Mouse (Mus musculus): ENCODE measurements around the gene Dtymk. TPM values are rescaled to one million over a fixed set of nuclear protein-coding genes. Genes with fewer than 3 reads are reported as not detected.
"Not testable (repeated sequence)": the region's sequence is repeated elsewhere in the genome, so short reads cannot be mapped to it uniquely, and the experiment has no call there.

The Dtymk gene
- polyA plus RNA-seq (2016; fragmentation: Nextera tagmentation; extraction: Ambion mirVana): 272 and 277 TPM in 2 replicates

DNA sequence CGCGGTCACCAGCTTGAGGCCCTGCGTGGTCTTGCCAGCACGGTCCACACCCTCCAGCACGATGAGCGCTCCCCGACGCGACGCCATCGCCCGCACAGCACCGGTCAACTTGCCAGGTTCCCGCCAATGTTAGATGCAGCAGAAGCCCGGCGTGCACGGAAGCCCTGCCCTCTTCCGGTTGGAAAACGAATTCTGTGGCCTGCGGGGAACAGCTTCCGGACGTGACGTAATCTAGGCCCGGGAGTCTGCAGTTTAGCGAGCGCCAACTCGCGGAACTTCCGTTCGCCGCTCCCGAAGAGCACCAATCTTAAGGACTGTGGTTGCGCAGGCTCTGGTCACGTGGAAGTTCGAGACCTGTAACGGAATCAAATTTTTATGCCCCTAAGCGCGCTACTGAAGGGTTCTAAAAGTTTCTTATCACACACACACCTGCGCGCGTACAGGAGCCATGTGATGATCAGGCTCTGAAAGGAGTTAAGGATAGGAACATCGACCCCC, at the start of gene Dtymk:
TSS of gene Dtymk (minus strand) at position 194 of the 498 bp plus-strand sequence.
- H3K36me3 ChIP-seq: peaks cover 34% of the 10 kb centered on the region
- H3K4me2 ChIP-seq (replicated peaks): peak within 1 kb of the TSS; percentile 72
- peak within 1 kb of the TSS; percentile 78 for H3K4me3 ChIP-seq
- H3K9me3 ChIP-seq: no peaks in the 10 kb centered on the region
- peak within 1 kb of the TSS; percentile 76 for H3K9ac ChIP-seq
- under 1% methylated on average over 42 of the region's 42 CpGs for WGBS
- peaks cover 26% of the 10 kb centered on the region for H3K4me1 ChIP-seq
- ATAC-seq (ENCODE audit: insufficient number of reproducible peaks, insufficient read depth, low FRiP score, low TSS enrichment): peak; percentile 32
- no peaks in the 10 kb centered on the region for H3K27me3 ChIP-seq
- H3K27ac ChIP-seq: peak within 1 kb of the TSS; percentile 86

DNA sequence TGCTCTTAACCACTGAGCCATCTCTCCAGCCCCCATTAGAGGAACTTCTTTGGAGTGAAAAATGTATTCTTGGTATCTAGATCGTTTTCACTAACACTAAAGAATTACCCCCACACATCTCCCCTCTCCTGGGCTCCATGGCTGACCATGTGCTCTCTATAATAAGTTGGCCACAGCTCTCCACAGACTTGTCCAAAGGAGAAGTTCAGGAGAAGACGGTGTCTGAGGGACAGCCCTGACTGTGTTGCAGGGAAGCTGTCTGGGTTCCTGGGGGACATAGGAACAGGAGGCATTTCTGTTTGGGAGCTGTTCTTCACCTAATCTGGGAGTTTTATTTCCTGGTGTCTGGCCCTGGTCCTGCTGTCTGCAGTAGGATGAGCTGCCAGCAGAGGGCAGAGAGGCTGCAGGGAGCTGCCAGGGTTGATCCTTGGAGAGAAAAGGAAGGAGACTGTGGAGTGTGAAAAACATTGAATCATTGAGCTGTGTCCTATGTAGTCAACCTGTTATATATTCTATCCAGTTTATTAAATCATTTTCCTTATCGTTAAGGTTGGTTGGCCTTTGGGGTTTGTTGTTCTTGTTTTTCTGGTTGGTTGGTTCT, 44.1 kb upstream of the Dtymk start:
- H3K4me1 ChIP-seq; H3K4me2 ChIP-seq (replicated peaks); H3K4me3 ChIP-seq; H3K9ac ChIP-seq; H3K27me3 ChIP-seq; ATAC-seq (ENCODE audit: insufficient number of reproducible peaks, insufficient read depth, low FRiP score, low TSS enrichment); H3K9me3 ChIP-seq; H3K27ac ChIP-seq; H3K36me3 ChIP-seq: not testable (repeated sequence)
- WGBS: 89% methylated on average over 2 of the region's 3 CpGs

DNA sequence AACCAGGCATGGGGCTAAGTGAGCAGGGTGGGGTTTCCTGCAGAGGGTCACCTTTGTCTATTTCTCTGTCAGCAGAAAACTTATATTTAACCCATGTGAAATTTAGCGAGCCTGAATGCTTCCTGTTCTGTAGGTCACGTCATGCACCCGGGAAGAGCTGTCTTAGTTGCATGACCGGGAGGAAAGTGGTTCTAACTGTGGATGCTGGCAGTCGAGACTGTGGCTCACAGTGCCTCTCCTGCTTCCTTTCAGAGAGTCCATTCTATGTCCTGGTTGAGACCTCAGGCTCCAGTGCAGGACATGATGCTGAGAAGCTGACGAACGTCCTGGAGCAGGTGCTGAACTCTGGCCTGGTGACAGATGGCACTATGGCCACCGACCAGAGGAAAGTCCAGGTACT, 36.8 kb upstream of the Dtymk start:
- not testable (repeated sequence) for H3K4me2 ChIP-seq (replicated peaks); H3K9ac ChIP-seq; H3K27ac ChIP-seq; H3K27me3 ChIP-seq; H3K4me3 ChIP-seq; H3K4me1 ChIP-seq; ATAC-seq (ENCODE audit: insufficient number of reproducible peaks, insufficient read depth, low FRiP score, low TSS enrichment); H3K9me3 ChIP-seq
- 80% methylated on average over 7 of the region's 8 CpGs for whole genome bisulfite sequencing
- H3K36me3 ChIP-seq: peaks cover 24% of the 10 kb centered on the region

DNA sequence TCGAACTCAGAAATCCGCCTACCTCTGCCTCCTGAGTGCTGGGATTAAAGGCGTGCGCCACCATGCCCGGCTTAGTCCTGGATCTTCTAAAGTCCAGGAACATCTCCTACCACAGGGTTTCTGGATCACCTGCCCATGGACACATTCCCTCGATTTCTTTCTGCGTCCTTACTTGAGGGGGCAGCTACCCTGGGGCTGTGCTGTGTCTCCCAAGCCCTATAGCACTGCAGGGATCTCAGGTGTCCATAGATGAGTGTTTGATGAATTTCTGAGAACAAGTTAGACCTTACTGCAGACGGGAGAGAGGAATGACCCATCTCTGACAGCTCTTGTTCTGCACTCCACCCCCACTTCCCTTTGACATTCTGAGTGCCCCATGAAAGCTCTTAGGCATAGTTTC, 35.6 kb upstream of the Dtymk start:
- H3K4me3 ChIP-seq: no peak overlapping the region
- WGBS: 94% methylated on average over 8 of the region's 8 CpGs
- no peak for ATAC-seq (ENCODE audit: insufficient number of reproducible peaks, insufficient read depth, low FRiP score, low TSS enrichment)
- H3K9me3 ChIP-seq: no peaks in the 10 kb centered on the region
- no peak overlapping the region for H3K9ac ChIP-seq
- no peaks in the 10 kb centered on the region for H3K27me3 ChIP-seq
- no peak overlapping the region for H3K4me2 ChIP-seq (replicated peaks)
- no peak overlapping the region for H3K27ac ChIP-seq
- no peaks in the 10 kb centered on the region for H3K4me1 ChIP-seq
- peaks cover 24% of the 10 kb centered on the region for H3K36me3 ChIP-seq

DNA sequence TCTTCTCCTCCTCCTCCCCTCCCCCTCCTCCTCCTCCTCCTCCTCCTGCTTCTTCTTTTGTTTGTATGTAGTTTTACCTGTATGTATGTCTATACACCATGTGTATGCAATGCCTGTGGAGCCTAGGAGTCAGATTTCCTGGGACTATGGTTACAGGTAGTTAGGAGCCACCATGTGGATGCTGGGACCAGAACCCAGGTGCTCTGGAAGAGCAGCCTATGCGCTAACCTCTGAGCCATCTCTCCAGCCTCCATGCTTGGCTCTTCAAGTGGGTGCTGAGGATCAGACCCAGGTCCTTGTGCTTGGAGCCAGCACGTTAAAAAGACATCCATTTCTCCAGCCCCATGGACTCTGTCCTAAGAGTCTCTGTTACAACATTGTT, 34.8 kb upstream of the Dtymk start:
- H3K4me1 ChIP-seq: no peaks in the 10 kb centered on the region
- H3K9me3 ChIP-seq: no peaks in the 10 kb centered on the region
- no peak overlapping the region for H3K4me3 ChIP-seq
- H3K27ac ChIP-seq: no peak overlapping the region
- H3K9ac ChIP-seq: no peak overlapping the region
- WGBS: 83% methylated on average over 2 of the region's 2 CpGs
- peaks cover 24% of the 10 kb centered on the region for H3K36me3 ChIP-seq
- H3K27me3 ChIP-seq: no peaks in the 10 kb centered on the region
- ATAC-seq (ENCODE audit: insufficient number of reproducible peaks, insufficient read depth, low FRiP score, low TSS enrichment): no peak
- no peak overlapping the region for H3K4me2 ChIP-seq (replicated peaks)

DNA sequence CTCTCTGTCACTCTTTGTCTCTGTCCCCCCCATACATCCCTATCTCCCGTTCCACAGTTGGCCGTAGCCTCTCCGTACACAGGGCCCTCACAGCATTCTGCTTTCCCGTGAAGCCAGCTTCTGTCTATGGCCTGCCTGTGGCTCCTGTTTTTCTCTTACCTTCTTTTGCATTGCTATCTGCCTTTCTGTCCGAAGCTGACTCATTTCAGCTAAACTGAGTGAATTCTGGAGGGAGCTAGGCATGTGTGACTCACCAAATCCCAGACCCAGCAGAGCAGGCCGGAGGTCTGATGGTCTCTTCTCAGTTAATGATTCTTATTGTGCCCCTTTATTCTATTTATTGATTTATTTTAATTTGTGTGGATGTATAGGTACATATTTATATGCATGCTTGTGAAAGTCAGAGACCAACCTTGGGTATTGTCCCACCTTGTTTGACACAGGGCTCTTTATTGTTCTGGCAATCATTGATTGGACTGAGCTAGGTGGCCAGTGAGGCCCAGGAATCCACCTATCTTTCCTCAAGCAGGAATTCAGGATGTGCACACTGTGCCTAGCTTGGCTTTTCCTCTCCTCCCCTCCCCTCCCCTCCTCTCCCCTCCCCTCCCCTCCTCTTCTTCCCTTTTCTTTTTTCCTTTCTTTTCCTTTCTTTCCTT, 34.3 kb upstream of the Dtymk start:
- Histone ChIP-seq H3K4me1 (no peaks in the 10 kb centered on the region), H3K27me3 (no peaks in the 10 kb centered on the region), H3K36me3 (peaks cover 24% of the 10 kb centered on the region), H3K4me2 (replicated peaks) (no peak overlapping the region), H3K9ac (no peak overlapping the region), H3K27ac (no peak overlapping the region), H3K4me3 (no peak overlapping the region), H3K9me3 (no peaks in the 10 kb centered on the region)
- WGBS: 88% methylated on average over 6 of the region's 6 CpGs
- ATAC-seq (ENCODE audit: insufficient number of reproducible peaks, insufficient read depth, low FRiP score, low TSS enrichment): no peak

DNA sequence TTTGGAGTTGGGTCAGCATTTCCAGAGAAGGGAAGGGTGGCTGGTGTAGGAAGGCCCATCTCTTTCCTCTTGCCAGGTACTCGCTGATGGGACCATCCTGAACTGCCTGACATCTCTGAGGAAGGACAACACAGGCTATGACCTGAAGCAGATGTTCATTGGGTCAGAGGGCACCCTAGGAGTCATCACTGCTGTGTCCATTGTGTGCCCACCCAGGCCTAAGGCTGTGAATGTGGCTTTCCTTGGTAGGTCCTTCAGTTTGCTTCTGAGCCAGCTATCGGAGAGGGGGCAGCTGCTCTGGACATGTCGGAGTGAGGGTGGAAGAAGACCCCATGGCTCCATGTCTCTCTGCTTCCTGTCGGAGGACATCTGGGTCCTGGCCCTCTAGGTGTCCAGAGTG, 33.5 kb upstream of the Dtymk start:
- Histone ChIP-seq H3K36me3 (peaks cover 24% of the 10 kb centered on the region), H3K4me3 (no peak overlapping the region), H3K9me3 (no peaks in the 10 kb centered on the region), H3K4me1 (no peaks in the 10 kb centered on the region), H3K4me2 (replicated peaks) (no peak overlapping the region), H3K27me3 (no peaks in the 10 kb centered on the region), H3K27ac (no peak overlapping the region), H3K9ac (no peak overlapping the region)
- no peak for ATAC-seq (ENCODE audit: insufficient number of reproducible peaks, insufficient read depth, low FRiP score, low TSS enrichment)
- 90% methylated on average over 4 of the region's 4 CpGs for WGBS

DNA sequence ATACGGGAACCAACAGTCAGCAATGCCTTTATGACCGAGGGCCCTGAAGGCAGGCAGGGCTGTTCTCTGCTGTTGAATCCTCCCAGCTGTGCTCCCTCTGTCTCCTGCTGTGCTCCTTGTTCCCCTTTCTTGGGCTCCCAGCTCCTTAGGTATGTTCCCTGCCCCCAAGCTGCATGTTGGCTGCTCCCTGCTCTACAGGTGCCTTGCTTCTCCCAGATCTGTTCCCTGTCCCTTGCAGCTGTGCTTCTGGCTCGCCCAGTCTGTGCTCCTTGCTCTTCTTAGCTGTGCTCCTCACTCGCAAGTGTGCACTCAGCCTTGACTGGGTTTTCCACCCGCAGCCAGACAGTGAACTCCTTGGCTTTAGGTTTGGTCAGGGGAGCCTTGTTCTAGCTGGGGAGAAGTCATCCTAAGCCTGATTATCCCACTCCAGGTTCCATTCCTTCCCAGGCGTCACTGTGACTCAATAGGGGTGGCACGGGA, 33.0 kb upstream of the Dtymk start:
- Histone ChIP-seq H3K27me3 (no peaks in the 10 kb centered on the region), H3K9ac (no peak overlapping the region), H3K36me3 (peaks cover 26% of the 10 kb centered on the region), H3K4me2 (replicated peaks) (no peak overlapping the region), H3K9me3 (no peaks in the 10 kb centered on the region), H3K4me1 (no peaks in the 10 kb centered on the region), H3K4me3 (no peak overlapping the region), H3K27ac (no peak overlapping the region)
- WGBS: 91% methylated on average over 7 of the region's 7 CpGs
- ATAC-seq (ENCODE audit: insufficient number of reproducible peaks, insufficient read depth, low FRiP score, low TSS enrichment): no peak

DNA sequence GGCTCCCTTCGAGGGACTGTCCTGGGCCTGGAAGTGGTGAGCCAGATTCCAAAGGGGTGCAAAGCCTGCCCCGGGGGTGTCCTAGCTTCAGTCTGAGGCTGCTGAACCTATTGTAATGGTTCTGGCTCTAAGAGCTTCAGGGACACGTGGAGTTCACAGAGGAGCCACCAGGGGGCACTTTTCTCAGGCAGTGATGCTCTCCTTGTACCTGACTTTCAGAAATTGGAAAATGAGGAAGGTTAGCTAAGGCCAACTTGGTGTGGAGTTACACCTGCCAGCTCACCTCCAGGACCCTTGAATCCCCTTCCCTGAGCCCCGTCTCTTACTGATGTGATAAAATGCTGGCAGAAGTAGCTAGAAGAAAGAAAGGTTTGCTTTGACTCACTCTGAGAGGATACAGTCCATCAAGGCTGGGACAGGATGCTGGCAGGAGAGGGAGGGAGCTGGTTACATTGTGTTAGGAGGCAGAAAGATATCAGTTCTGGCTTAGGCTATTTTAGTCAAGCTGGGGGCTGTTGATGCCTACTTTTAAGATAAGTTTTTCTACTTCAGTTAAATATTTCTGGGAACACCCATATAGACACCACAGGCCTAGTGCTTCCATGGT, 31.1 kb upstream of the Dtymk start:
- H3K27me3 ChIP-seq; H3K4me1 ChIP-seq; H3K9me3 ChIP-seq; H3K9ac ChIP-seq; H3K27ac ChIP-seq; H3K4me2 ChIP-seq (replicated peaks); H3K4me3 ChIP-seq; ATAC-seq (ENCODE audit: insufficient number of reproducible peaks, insufficient read depth, low FRiP score, low TSS enrichment): not testable (repeated sequence)
- WGBS: 87% methylated on average over 2 of the region's 4 CpGs
- peaks cover 24% of the 10 kb centered on the region for H3K36me3 ChIP-seq

DNA sequence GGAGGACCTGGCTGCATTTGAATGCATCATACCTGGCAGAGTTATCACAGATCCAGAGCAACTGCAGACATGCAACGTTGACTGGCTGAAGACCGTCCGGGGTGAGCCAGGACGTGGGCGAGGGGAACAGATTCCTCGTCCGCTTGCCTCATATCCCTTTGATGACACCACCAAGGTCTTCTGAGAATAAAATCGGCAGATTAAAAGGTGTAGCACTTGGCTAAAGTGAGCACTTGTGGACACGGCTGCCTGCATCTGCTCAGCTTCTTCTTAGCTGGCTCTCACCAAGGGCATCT, 24.8 kb upstream of the Dtymk start:
- no peak overlapping the region for H3K9ac ChIP-seq
- H3K27me3 ChIP-seq: no peaks in the 10 kb centered on the region
- no peak for ATAC-seq (ENCODE audit: insufficient number of reproducible peaks, insufficient read depth, low FRiP score, low TSS enrichment)
- H3K27ac ChIP-seq: no peak overlapping the region
- H3K36me3 ChIP-seq: 0 out of 2 replicates have a peak, but pooled peaks cover 5% of the 10 kb centered on the region
- H3K4me1 ChIP-seq: peaks cover 11% of the 10 kb centered on the region
- peak overlapping the region; percentile 76 for H3K4me2 ChIP-seq (replicated peaks)
- WGBS: 92% methylated on average over 9 of the region's 9 CpGs
- 0 out of 2 replicates have a peak overlapping the region, but pooled peaks have one; percentile 56 for H3K4me3 ChIP-seq
- no peaks in the 10 kb centered on the region for H3K9me3 ChIP-seq

DNA sequence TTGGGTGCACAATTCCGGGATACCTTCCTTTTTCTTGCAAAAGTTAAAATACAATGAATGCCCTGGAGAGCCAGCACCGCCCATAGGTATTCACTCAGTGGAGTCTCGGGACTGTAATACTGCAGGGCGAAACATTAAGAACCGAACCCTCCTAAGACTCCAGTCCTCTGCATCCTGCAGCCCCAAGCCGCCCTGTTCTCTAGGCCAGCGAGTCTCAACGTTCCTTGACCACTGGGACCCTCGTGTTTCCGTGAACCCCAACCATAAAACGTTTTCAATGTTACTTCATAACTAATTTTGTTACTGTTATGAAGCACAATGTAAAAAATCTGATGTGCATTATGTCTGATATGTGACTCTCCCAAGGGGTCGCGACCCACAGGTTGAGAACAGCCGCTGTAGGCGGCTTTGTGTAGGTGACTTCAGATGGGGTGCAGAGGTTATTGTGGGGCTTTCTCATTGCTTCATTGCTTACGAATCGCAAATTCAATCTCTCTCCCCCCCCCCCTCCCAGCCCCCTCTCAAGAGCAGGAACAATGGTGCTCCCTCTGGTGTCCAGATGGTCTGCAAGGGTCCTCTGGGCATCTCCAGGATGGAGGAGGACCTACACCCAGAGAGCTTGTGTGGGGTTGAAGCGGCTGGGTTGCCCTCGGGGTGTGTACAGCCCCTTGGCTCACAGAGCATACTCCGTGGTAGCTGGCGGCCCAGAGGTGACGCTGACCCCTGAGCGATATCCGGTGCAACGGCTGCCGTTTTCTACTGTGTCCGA, 24.2 kb upstream of the Dtymk start:
- H3K27ac ChIP-seq: peak overlapping the region; percentile 89
- 43% methylated on average over 27 of the region's 27 CpGs for WGBS
- peak overlapping the region; percentile 76 for H3K4me2 ChIP-seq (replicated peaks)
- peaks cover 11% of the 10 kb centered on the region for H3K4me1 ChIP-seq
- no peaks in the 10 kb centered on the region for H3K9me3 ChIP-seq
- H3K27me3 ChIP-seq: no peaks in the 10 kb centered on the region
- no peak for ATAC-seq (ENCODE audit: insufficient number of reproducible peaks, insufficient read depth, low FRiP score, low TSS enrichment)
- peak overlapping the region; percentile 60 for H3K9ac ChIP-seq
- H3K36me3 ChIP-seq: peaks cover 8% of the 10 kb centered on the region; the same call in 1 of the 2 replicates
- peak overlapping the region; percentile 56 for H3K4me3 ChIP-seq

Measured in embryonic facial prominence, embryonic 12.5 days (tissue).